Mouse (Mus musculus) c-Kit-positive CD71-positive TER-119-positive erythroid progenitor cells, embryonic 14.5 days (primary cell): ENCODE data around the gene Gm20388.

Experiments
- DNase-seq: peaks from one replicate; pipeline ENCODE4 v3.0.0-alpha.2; 2013; ENCODE audit warnings: low spot score

Gm20388 gene

DNA sequence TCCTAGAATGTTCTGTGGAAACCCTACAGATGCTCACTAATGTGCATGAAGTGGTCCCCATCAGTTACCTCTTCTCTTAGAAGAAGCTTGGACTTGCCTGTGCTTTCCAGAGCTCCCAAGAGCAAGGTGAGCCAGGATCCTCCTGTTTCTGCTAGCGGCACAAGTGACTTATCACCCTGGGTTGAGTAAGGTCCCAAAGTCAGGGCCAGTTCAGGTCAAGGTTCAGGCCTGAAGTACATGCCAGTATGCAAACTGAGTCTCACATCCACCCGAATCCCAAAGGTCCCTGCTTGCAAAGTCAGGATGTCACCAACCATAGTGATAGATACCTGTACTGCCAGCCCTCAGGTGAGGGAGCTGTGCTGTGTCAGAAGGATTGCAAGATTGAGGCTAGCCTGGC is 1959.5 kb downstream of the Gm20388 start:
- DNase-seq, result no peak

DNA sequence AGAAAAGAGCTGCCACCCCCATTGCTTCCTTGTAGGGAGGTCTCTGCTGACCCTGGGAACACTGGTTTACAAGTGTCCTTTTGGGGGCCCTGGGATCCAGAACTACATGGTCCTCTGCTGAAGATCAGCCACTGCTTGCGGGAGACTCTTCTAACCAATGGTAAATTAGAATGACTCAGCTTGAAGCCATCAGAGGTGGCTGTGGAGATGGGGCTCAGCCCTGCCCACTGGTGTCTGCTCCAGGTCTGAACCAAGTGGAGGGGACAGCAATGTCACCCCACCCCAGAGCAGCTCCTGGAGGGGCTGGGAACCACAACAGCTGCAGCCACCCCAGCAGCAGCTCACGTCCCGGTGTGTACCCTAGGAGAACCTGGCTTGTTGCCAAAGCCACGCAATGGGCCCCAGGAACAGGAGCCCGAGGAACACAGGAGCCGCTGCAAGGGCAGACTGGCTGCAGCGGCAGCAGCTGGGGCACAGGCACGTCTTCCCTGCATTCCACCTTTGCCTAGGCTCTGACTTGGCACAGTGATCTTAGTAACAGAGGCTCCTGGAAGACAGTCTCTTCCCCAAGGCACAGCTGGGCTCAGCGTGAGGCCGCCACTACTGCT is 1961.3 kb downstream of the Gm20388 start:
- no peak for DNase-seq

DNA sequence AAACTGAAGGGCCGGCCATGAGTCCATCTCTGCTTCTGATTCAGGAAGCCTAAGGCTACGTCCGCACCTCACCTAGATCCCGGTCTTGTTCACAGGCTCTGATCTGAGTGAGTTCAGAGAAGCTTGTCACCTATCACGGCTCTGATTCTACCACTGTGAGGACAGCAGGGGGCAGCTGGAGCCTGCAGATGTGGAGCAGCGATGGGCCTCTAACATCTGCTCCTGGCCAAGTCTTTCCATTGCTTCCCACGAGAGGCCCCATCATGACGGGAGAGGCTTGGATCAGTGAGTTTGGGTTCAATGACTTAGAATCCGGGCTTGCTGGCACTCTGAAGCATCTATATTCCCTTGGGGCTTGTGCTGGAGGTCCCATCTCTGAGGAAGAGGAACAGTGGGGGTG is 1963.4 kb downstream of the Gm20388 start:
- no peak for DNase-seq

DNA sequence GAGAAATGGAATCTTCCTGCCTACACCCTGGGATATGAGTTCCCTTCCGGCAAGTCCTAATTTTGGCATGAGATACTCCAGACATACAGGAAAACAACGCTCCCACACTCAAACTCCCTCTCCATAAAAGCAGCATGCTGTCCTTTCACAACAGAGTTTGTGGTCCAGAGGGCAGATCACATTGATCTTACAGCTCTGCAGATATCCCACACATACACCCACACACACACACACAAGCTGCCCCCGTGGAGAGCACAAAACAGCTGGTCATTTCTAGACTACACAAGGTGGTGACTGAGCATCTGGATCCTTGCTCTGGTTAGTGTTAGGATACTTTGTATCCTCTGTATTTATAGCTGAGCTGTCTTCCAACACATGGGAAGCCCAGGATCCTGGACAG is 1964.4 kb downstream of the Gm20388 start:
- no peak for DNase-seq

DNA sequence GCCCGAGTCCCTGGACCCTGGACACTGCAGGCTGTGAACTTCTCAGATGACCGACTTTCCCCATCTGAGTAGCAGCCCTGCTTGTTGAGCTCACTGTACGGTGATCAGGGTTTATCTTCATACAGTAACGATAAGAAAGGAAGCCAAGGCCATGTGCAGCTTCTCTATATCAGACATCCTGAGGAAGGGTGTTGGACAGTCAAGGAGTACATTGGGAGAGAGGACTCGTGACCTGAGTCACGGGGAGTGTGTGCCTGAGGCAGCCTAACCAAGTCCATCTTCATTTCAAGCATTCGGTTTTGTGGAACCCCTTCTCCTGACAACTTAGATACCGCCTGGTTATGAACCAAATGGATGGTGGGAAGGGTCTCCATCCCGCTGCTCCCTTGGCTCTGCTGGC is 1964.9 kb downstream of the Gm20388 start:
- DNase-seq, result no peak

DNA sequence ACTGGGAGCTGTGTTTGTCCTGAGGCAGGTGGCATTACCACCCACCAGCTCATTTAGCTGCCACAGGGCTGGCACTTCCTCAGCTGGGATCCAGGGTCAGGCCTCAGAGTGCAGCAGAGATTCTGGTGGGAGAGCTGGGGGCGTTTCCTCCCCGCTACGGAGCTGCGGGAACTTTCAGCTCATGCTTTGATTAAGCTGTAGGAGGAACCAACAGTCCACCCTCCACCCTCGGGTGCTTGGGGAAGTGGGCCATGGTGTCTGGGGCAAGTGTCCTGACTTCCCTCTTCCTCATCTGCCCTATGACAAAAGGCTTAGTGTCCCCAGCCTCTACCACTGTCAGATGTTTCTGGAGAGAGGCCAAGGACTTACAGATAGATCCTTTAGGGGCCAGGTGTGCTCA is 1966.6 kb downstream of the Gm20388 start:
- no peak for DNase-seq

DNA sequence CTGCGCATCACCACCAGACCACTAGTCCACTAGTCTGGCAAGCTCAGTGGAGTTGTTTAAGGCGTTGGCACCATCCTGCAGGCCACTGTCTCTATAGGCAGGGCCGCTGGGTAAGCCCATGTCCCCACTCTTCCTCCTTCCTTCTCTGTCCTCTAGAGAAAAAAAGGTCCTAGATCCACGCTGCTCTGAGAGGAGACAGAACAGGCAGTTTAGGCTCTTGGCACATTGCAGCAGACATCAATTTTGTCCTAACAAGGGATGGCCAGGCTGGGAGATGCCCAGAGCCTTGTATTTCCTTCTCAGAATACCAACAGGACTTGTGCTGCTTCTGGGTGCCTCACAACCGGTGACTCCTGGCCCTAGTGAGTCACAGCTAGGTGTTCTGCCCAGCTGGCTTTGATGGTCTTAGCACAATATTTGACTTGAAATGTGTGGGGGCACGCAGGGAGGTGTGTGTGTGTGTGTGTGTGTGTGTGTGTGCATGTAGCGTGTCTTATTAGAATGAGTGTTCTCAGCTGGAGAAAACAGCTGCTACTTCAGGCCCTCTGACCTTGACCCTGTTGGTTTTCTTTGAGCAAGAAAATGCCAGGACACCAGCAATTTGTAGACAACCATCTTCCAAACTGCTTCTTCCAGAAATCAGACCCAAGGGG is 1967.3 kb downstream of the Gm20388 start:
- DNase-seq, result no peak

DNA sequence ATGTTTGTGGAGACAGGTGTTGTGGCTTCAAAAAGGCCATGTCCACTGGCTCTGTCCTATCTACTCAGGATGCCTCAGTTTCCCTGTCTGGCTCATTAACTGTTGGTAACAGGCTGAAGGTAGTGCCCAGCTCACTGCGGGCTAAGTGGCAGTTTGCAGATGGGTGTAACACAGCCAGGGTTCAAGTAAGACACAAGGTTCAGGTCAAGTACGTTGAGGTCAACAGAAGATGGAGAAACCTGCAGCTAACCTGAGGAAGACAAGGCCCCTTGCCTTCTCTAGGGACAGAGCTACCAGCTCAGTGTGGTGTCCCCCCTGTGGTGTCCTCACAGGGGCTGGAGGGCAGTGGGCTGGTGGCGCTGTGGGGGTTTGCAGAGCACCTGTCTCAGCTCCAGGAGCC is 1969.1 kb downstream of the Gm20388 start:
- no peak for DNase-seq

DNA sequence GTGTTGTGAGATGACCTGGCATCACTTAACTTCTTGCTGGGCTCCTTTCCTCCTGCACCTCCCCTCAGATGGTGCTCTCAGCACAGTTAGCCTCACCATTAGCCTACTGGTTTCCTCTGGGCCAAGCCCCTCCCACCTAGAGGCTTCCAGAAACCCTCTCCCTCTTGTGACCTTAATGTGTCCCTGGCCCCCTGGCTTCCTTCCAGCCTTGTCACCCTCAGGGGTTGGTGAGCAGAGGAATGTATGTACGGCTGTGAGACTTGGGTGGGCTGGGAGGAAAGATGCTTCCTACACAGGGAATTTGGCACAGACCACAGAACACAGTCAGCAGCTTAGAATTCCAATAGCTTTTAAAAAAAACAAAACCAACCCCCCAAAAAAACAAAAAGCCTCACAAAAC is 1970.2 kb downstream of the Gm20388 start:
- DNase-seq, result no peak

DNA sequence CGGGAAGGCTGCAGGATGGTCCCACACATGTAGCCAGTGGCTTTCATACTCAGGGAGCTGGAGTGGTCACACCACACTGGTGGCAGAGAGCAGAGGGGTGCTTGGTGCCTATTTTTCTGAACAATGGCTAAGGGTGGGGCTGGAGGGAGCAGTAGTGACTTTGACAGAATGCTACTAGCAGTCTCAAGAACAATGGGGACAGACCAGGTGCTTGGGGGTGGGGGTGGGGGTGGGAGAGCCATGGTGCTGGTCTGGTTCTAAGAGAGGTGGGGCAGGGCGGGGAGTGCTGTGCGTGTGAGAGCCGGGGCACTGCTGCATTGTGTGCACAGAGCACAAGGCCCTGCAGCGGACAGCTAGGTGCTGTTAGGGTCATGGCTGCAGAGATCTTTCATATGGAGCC is 1971.3 kb downstream of the Gm20388 start:
- DNase-seq, result no peak

DNA sequence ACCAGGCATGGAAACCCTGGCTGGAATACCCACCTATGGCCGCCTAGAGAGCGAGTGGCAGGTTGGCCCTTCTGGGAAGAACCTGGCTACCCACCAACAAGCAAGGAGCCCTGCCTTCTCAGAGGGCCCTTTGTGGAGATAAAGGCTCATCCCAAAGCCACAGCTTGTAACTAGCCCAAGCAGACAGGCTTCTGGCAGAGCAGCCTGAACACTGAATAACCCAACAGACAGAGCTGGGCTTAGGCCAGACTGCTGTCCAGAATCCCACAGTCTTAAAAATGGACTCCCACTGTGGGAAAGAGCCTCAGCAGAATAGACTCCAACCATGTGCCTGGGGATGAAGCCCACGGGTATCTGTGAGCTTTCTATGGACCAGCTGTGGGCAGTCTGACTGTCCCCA is 1973.5 kb downstream of the Gm20388 start:
- DNase-seq, result no peak

DNA sequence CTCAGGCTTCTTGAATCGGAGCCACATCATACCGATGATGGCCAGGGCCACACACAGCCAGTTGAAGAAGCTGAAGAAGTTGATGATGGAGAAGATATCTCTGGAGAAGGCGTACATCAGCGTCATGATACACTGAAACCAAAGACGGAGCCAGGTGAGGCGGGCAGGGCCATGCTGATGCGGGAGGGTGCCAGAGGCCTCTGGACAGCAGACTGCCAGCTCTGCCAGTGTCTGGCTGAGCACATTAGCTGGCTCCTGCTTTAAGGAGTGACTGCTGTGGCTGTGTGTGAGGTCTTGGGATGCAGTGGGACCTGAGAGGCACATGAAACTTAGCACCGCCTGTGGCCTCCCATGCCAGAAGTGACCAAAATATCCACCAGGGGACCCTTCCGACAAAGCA is 1974.4 kb downstream of the Gm20388 start:
- DNase-seq, result no peak

DNA sequence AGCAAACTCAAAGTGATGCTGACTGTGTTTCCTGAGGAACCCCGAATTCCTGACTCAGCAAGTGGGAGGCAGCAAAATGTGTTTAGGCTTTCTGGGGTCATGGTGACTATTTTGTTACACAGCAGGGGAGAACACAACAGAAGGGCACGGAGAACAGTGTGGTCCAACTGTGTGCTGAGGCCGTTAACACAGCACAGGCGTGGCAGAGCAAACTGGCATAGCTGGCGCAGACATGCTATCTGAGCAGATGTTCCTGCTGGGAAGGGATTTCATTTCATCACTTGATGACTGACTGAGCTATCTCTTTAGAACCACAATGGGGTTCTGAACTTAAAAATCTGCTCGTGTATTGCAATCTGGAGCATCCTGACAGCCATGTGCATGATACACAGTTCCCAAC is 1974.8 kb downstream of the Gm20388 start:
- DNase-seq, result no peak

DNA sequence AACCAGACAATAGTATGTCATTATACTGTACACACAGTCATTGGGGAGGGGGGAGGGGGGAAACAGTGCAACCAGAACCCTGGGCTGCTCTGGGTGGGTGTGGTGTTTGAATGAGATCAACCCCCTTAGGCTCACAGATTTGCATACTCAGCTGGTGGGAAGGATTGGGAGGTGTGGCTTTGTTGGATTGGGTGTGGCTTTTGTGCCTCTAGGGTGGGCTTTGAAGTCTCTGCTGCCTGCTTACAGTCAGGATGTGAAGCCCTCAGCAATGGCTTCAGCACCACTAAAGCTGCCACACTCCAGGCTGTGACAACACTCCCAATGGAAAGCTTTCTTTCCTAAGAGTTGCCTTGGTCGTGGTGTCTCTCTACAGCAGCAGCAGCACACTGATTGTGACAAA is 1976.9 kb downstream of the Gm20388 start:
- DNase-seq, result no peak

DNA sequence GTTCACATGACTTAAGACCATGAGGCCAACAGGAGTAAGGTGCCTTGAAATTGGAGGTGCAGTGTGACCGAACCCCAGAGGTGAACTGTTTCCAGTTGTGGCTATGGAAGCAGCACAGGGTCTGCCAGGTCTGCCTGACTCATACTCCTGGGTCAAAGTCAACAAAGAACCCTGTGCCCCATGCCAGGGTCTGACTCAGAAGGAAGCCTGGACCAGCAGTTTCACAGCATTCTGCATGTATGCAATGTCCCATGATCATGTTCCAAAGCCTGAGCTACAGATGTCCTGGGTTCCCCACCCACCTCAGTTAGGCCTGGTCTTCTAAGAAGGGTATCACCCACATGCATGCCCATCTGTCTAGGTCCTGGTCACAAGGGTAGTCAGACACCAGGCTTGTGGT is 1978.7 kb downstream of the Gm20388 start:
- DNase-seq, result no peak

DNA sequence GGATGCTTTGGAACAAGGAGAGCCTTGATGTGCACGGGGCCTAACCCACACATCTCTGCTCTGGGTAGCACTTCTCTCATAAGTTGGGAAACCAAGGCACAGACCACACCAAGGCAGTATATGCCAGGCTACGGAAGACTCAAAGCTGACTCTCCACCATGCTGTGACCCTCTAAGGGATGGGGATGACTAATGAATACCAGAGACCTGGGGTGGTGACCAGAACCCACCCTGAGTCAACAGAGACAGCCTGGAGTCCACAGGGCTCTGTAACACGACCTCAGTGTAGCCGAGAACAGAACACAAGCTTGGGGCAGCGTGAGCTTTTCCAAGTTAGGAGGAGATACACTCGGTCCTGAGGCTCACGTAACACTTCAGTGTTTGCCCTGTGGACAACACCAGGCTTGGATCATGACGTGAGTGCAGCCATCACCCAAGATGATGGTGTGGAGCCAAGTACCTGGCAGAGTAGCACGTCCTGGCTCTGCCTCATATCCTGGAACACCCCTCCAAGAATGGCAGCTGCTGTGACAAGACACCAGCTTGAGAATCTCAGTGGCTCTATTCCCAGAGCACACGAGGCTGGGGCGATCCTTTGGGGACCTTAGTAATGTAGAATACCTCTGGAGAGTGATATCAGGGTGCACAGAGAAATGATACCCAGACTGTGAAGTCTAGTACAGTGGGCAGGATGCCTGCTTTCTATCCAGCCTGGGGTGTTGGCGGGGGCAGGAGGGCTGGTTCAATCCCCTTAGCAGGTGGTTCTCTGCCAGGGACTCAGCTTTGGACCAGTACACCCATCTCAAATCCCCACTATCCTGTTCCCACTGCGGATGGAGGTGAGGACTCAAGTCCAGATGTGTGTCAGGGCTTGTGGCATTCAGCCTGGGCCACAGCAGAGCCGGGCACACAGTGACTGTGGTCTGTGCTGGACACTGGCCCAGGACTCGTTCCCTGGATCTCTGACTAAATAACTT is 1979.5 kb downstream of the Gm20388 start:
- DNase-seq, result no peak

DNA sequence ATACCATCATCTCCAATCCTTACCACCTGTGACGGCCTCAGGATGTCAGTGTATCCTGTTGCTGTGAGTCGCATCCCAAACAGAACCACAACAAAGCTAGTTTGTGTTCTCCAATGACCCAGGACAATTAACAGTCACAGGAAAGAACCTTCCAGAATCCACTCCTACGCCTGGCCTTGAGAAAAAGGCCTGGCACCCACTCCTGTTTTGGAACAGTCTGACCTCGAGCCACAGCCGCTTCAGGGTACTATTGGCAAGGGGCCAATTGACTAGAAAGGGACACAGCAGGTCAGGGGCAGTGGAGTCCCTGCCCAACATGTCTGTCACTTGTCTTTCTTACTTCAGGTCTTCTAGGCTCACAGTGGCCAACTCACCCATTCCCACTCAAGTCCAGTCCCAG is 1982.2 kb downstream of the Gm20388 start:
- DNase-seq, result no peak

DNA sequence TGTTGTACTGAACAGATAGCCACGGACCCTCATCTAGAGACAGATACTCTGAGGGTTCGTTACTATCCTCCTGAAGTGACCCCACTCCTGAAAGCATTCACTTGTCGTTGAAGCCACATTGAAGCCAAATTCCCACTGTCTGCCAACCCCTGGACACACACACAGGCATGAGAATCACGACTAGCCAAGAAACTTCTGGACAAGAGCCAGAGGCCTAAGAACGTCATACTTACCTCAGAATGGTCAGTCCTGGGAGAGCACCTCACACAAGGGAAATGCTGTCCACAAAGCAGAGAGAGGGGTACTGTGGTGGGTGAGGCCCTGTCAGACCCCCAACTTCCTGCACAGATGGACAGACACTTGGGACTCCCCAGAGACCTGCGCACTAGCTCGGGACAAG is 1985.3 kb downstream of the Gm20388 start:
- DNase-seq, result no peak

DNA sequence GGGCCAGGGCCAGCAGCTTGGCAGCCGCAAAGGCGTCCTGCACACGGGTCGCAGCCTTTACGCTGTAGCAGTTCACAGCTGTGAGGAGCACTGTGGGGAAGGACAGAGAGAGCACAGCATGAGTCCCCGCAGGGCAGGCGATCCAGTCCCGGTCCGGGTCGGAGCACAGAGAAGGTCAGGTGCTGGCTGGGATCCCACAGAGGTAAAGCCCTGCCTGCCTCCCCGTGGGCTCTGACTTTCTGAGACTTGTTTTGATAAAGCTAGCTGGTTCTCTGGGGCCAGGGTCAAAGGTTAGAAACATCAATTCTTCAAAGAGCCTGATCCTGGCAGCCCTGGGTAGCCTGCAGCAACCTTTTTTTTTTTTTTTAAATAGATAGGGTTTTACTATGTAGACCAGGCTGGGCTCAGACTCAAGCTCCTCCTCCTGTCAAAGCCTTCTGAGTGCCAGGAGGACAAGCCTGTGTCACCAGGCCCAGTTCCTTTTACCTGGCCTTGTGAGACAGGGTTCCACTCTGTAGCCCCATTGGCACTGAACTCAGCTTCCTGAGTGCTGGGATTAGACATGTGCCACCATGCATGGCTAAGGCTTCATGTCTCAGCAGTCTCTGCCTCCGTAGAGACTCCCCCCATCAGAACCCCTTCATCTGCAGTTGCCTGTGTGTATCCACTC is 1986.0 kb downstream of the Gm20388 start:
- DNase-seq, result no peak

DNA sequence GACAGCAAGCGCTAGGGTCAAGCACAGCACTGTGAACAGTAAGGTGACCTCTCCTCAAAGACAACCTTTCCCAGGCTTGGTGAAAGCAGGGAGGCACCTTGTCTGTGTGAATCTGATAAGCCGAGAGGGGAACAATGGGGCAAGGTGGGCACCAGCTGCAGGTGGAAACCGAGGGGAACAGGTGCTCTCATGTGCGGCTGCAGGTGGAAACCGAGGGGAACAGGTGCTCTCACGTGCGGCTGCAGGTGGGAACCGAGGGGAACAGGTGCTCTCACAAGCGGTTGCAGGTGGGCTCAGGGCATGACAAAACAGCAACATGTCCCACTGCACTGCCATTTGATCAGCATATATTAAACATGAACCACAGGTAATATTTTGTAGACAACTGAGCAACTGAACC is 1986.6 kb downstream of the Gm20388 start:
- DNase-seq, result no peak

DNA sequence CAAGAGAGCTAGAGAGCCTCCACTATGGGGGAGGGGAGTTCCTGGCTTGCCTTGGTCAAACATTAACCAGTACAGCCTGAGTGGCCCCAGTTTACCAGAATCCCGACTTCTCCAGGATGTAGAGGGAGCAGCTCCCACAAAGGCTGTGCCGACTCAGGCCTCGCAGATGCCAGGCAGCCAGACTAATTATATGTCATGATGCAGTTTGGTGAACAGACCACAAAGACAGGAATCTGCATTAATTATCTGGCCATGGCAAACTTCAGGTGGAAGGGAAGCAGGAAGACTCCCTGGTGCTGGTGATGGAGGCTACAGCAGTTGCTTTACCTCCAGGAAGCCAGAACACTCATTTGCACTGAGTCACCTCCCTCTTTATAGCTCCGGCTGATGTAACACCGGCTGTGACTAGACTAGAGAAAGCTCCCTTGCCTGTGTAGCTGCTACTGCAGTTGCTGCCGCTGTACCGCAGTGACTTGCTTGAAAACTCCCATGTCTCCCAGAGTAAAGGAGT is 1987.3 kb downstream of the Gm20388 start:
- peak; percentile 56 for DNase-seq

DNA sequence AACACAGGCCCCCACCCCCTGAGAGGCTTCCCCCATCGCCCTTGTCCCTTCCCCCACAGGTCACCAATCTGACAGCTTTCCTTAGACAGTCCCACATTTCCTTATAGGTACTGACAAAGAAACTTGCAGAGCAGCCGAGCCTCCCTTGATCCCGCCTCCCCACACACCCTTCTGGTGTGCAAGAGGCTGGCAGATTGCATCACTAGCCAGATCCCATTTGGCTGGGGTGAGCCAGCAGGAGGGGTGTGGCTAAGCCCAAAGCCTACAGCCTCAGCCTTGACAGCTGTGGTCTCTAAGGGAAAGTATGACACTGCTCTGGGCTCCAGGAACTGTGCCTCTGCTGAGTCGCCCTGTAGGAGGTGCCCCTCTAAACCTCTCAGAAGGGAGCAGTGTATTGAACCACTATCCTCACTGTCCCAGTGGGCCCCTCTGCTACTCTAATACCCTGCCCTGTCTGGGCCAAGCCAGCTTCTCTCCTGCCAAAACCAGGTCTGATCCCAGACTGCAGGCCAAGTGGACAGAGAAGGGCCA is 1987.8 kb downstream of the Gm20388 start:
- peak; percentile 95 for DNase-seq
